13 mouse cellular contexts compared by ENCODE assay signal in genomic region chr17:7883126-7883525, GRCm38 (mm10). TPM values are rescaled to one million over a fixed set of nuclear protein-coding genes. Genes with fewer than 3 reads are reported as not detected.
"Had no signal": no experiment of that assay in that cellular context is flagged by ENCODE, and none has a peak within 500 bp of the region (broad histone marks: within the 10 kb centered on the region; RNA-seq: fewer than 3 reads in every experiment).

No protein-coding gene starts in this region.

- DNase-seq: retina, postnatal 1 day; right cerebral cortex, adult 18-20 months; right cerebral cortex, postnatal 14 days; right cerebral cortex, postnatal 25 days; right cerebral cortex, postnatal 4 days; spleen, adult 18-20 months; thymus, adult 18-20 months; thymus, adult 2 months; thymus, postnatal 14 days; thymus, postnatal 25 days; thymus, postnatal 36 days; thymus, postnatal 4 days had no signal

RNA-seq across cellular contexts. Expression of gene Fndc1, which starts 56.0 kb away (rescaled TPM):
- total RNA-seq: neutrophil, adult 5-6 weeks had no signal
